ENCODE assay signal across 2 mouse cellular contexts in genomic region chr12:86870996-86871395, GRCm38 (mm10).
A peak's percentile ranks its signal among the peaks of the same experiment; 100 is the strongest.
TF ChIP-seq lines count a peak whose summit lies in the region.

No protein-coding gene starts in this region.

TF ChIP-seq in CH12.LX, 34 proteins besides CTCF, POLR2A, EP300 and RAD21:
- no peak for TF ChIP-seq ZC3H11A (IDR thresholded peaks at IDR 0.05; ENCODE audit: low read depth, low read length)
- TF ChIP-seq SMC3 (IDR thresholded peaks at IDR 0.05; ENCODE audit: low read depth, low read length), result peak; percentile 18
- TF ChIP-seq MEF2A (IDR thresholded peaks at IDR 0.05; ENCODE audit: borderline replicate concordance, low read depth, low read length), result no peak
- TF ChIP-seq RCOR1 (conservative IDR thresholded peaks at IDR 0.05; ENCODE audit: low read depth, low read length), result no peak
- no peak for TF ChIP-seq KAT2A (IDR thresholded peaks at IDR 0.05; ENCODE audit: insufficient replicate concordance, low read length)
TF ChIP-seq in CH12.LX: peak in this region for 1.

TF ChIP-seq in MEL, 35 proteins besides CTCF, POLR2A, EP300 and RAD21:
- no peak for TF ChIP-seq NRF1 (IDR thresholded peaks at IDR 0.05; ENCODE audit: insufficient read depth, low read depth, low read length, poor library complexity, severe bottlenecking)
- TF ChIP-seq SMC3 (IDR thresholded peaks at IDR 0.05; ENCODE audit: low read depth, low read length), result peak; percentile 28; the same call in 1 of the 2 replicates
